Mouse (Mus musculus): ENCODE results near the gene Spaca4. TPM values are rescaled to one million over a fixed set of nuclear protein-coding genes. Genes with fewer than 3 reads are reported as not detected.

Spaca4 gene
- polyA plus RNA-seq, 1 experiment from 2014 or later: not detected

DNA sequence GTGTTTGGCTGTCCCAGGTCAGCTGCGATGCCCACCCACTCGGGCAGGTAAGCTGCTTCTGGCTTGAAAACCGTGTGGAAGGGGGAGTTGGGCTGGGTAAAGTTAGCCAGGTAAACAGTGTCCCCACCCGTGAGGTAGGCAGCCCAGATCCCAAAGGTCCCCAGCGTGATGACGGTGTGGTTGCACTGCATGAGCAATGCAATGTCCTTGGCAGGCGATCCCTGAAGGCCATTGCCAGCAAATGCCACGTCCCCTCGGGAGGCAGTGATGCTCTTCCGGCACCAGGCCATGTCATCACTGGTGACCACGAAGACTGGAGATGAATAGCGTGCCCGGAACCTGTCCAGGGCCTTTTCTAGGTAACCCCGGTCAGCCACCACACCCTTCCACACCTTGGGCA is 47.1 kb downstream of the Spaca4 start:
- Histone ChIP-seq H3K4me2 (replicated peaks; ENCODE audit: low read depth, low read length) (no peak overlapping the region), H3K9ac (replicated peaks; ENCODE audit: low read length) (no peak overlapping the region), H3K27ac (ENCODE audit: low read length) (no peak overlapping the region), H3K4me1 (ENCODE audit: insufficient read depth, low read length) (peaks cover 12% of the 10 kb centered on the region), H3K9me3 (ENCODE audit: low read length) (no peaks in the 10 kb centered on the region), H3K4me3 (ENCODE audit: low read length) (no peak overlapping the region), H3K27me3 (ENCODE audit: insufficient read depth, low read length) (no peaks in the 10 kb centered on the region), H3K36me3 (ENCODE audit: insufficient read depth, low read length) (no peaks in the 10 kb centered on the region)
- WGBS: 90% methylated on average over 14 of the region's 14 CpGs
- ATAC-seq (ENCODE audit: low FRiP score, low TSS enrichment): no peak

DNA sequence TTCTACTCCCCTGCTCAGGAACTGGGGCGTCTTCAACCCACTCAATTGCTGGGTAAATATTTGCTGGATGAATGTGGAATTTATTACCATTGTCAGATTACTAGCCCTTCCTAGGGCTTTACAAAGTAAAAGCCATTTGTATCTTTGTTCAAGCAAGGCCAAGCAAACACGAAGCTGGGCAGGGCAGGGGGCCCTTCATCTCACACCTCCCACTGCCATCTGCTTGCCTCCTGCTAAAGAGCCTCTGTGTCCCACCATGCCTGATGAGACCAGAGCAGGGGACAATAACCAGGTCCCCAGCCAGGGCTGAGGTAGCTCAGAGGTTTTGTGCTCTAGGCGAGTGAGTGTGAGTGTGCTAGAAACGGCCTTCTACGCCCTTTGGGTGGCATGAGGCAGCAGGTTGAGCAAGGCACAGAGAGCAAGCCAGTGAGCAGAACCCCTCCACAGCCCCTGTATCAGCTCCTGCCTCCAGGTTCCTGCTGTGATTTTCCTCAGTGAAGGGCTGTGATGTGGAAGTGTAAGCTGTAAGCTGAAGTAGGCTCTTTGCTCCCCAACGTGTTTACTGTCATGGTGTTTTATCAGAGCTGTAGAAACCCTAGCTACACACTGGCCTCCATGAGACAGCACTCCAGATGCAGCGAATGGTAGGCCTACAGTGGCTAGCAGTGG is 47.9 kb downstream of the Spaca4 start:
- Histone ChIP-seq H3K4me3 (ENCODE audit: low read length) (no peak overlapping the region), H3K9me3 (ENCODE audit: low read length) (no peaks in the 10 kb centered on the region), H3K9ac (replicated peaks; ENCODE audit: low read length) (no peak overlapping the region), H3K4me2 (replicated peaks; ENCODE audit: low read depth, low read length) (no peak overlapping the region), H3K4me1 (ENCODE audit: insufficient read depth, low read length) (peaks cover 12% of the 10 kb centered on the region), H3K36me3 (ENCODE audit: insufficient read depth, low read length) (no peaks in the 10 kb centered on the region), H3K27me3 (ENCODE audit: insufficient read depth, low read length) (no peaks in the 10 kb centered on the region), H3K27ac (ENCODE audit: low read length) (no peak overlapping the region)
- ATAC-seq (ENCODE audit: low FRiP score, low TSS enrichment): no peak
- 66% methylated on average over 7 of the region's 7 CpGs for WGBS

Other genes starting within 250 kb of the Spaca4 start
- 0.80 and 1.1 TPM in 2 replicates for gene Tulp2, start 243.9 kb downstream of the Spaca4 start, polyA plus RNA-seq (2015; fragmentation: Nextera tagmentation; extraction: Ambion mirVana)
- gene Gm45808, start 239.0 kb downstream of the Spaca4 start, polyA plus RNA-seq (2015; fragmentation: Nextera tagmentation; extraction: Ambion mirVana): not detected in 2 replicates
- gene Dhdh, start 237.0 kb downstream of the Spaca4 start, polyA plus RNA-seq (2015; fragmentation: Nextera tagmentation; extraction: Ambion mirVana): 2.4 and 3.3 TPM in 2 replicates
- 295 and 299 TPM in 2 replicates for gene Nucb1, start 215.4 kb downstream of the Spaca4 start, polyA plus RNA-seq (2015; fragmentation: Nextera tagmentation; extraction: Ambion mirVana)
- 24.3 and 24.8 TPM in 2 replicates for gene Ppp1r15a, start 199.5 kb downstream of the Spaca4 start, polyA plus RNA-seq (2015; fragmentation: Nextera tagmentation; extraction: Ambion mirVana)
- gene Plekha4, start 199.5 kb downstream of the Spaca4 start, polyA plus RNA-seq (2015; fragmentation: Nextera tagmentation; extraction: Ambion mirVana): 4.4 and 5.3 TPM in 2 replicates
- gene Hsd17b14, start 170.9 kb downstream of the Spaca4 start, polyA plus RNA-seq (2015; fragmentation: Nextera tagmentation; extraction: Ambion mirVana): 13.5 and 15.5 TPM in 2 replicates
- 87.9 and 93.2 TPM in 2 replicates for gene Bcat2, start 155.7 kb downstream of the Spaca4 start, polyA plus RNA-seq (2015; fragmentation: Nextera tagmentation; extraction: Ambion mirVana)
- not detected in 2 replicates for gene Fgf21, start 110.3 kb downstream of the Spaca4 start, polyA plus RNA-seq (2015; fragmentation: Nextera tagmentation; extraction: Ambion mirVana)
- 0.27 and 0.32 TPM in 2 replicates for gene Fut1, start 108.5 kb downstream of the Spaca4 start, polyA plus RNA-seq (2015; fragmentation: Nextera tagmentation; extraction: Ambion mirVana)
- gene Izumo1, start 104.0 kb downstream of the Spaca4 start, polyA plus RNA-seq (2015; fragmentation: Nextera tagmentation; extraction: Ambion mirVana): 0.13 and 0.14 TPM in 2 replicates
- gene Rasip1, start 98.3 kb downstream of the Spaca4 start, polyA plus RNA-seq (2015; fragmentation: Nextera tagmentation; extraction: Ambion mirVana): 11.6 and 13.0 TPM in 2 replicates
- 8.0 and 9.0 TPM in 2 replicates for gene Mamstr, start 85.8 kb downstream of the Spaca4 start, polyA plus RNA-seq (2015; fragmentation: Nextera tagmentation; extraction: Ambion mirVana)
- 0.32 and 0.57 TPM in 2 replicates for gene Fut2, start 59.4 kb downstream of the Spaca4 start, polyA plus RNA-seq (2015; fragmentation: Nextera tagmentation; extraction: Ambion mirVana)
- gene Ntn5, start 41.8 kb downstream of the Spaca4 start, polyA plus RNA-seq (2015; fragmentation: Nextera tagmentation; extraction: Ambion mirVana): 0.18 and 0.29 TPM in 2 replicates
- 0.22 and 0.24 TPM in 2 replicates for gene Sec1, start 31.4 kb downstream of the Spaca4 start, polyA plus RNA-seq (2015; fragmentation: Nextera tagmentation; extraction: Ambion mirVana)
- 10.7 and 11.6 TPM in 2 replicates for gene Car11, start 26.0 kb downstream of the Spaca4 start, polyA plus RNA-seq (2015; fragmentation: Nextera tagmentation; extraction: Ambion mirVana)
- gene Dbp, start 20.7 kb downstream of the Spaca4 start, polyA plus RNA-seq (2015; fragmentation: Nextera tagmentation; extraction: Ambion mirVana): 4.1 and 4.3 TPM in 2 replicates
- gene Rpl18, start 10.4 kb downstream of the Spaca4 start, polyA plus RNA-seq (2015; fragmentation: Nextera tagmentation; extraction: Ambion mirVana): 1,042 and 1,047 TPM in 2 replicates
- gene Sphk2, start 7.8 kb downstream of the Spaca4 start, polyA plus RNA-seq (2015; fragmentation: Nextera tagmentation; extraction: Ambion mirVana): 36.2 and 36.7 TPM in 2 replicates
- 1.1 and 1.2 TPM in 2 replicates for gene Fam83e, start 4.6 kb downstream of the Spaca4 start, polyA plus RNA-seq (2015; fragmentation: Nextera tagmentation; extraction: Ambion mirVana)
- 1.3 and 1.8 TPM in 2 replicates for gene Lmtk3, start 57.9 kb upstream of the Spaca4 start, polyA plus RNA-seq (2015; fragmentation: Nextera tagmentation; extraction: Ambion mirVana)
- gene Sult2b1, start 58.9 kb upstream of the Spaca4 start, polyA plus RNA-seq (2015; fragmentation: Nextera tagmentation; extraction: Ambion mirVana): 1.9 and 2.5 TPM in 2 replicates
- gene Cyth2, start 88.8 kb upstream of the Spaca4 start, polyA plus RNA-seq (2015; fragmentation: Nextera tagmentation; extraction: Ambion mirVana): 125 and 126 TPM in 2 replicates
- gene Kcnj14, start 99.0 kb upstream of the Spaca4 start, polyA plus RNA-seq (2015; fragmentation: Nextera tagmentation; extraction: Ambion mirVana): 1.9 TPM in 2 replicates
- gene Grwd1, start 105.1 kb upstream of the Spaca4 start, polyA plus RNA-seq (2015; fragmentation: Nextera tagmentation; extraction: Ambion mirVana): 87.4 and 87.9 TPM in 2 replicates
- 96.4 and 97.3 TPM in 2 replicates for gene Kdelr1, start 147.0 kb upstream of the Spaca4 start, polyA plus RNA-seq (2015; fragmentation: Nextera tagmentation; extraction: Ambion mirVana)
- gene Grin2d, start 152.6 kb upstream of the Spaca4 start, polyA plus RNA-seq (2015; fragmentation: Nextera tagmentation; extraction: Ambion mirVana): 0.19 and 0.25 TPM in 2 replicates
- gene Syngr4, start 170.9 kb upstream of the Spaca4 start, polyA plus RNA-seq (2015; fragmentation: Nextera tagmentation; extraction: Ambion mirVana): 1.5 and 1.8 TPM in 2 replicates
- 7.1 and 8.4 TPM in 2 replicates for gene Tmem143, start 171.1 kb upstream of the Spaca4 start, polyA plus RNA-seq (2015; fragmentation: Nextera tagmentation; extraction: Ambion mirVana)
- gene Emp3, start 195.6 kb upstream of the Spaca4 start, polyA plus RNA-seq (2015; fragmentation: Nextera tagmentation; extraction: Ambion mirVana): 187 and 216 TPM in 2 replicates
- gene Ccdc114, start 198.3 kb upstream of the Spaca4 start, polyA plus RNA-seq (2015; fragmentation: Nextera tagmentation; extraction: Ambion mirVana): 11.7 and 11.8 TPM in 2 replicates